Mouse (Mus musculus) cerebellum, adult 2 months (tissue): ENCODE measurements at regions not wholly inside any gene's neighbourhood (a gene's known extent, or its start where the extent isn't known, plus 50 kb on each side); places are given as distances from the start of the nearest gene placed in this dataset.

Experiments
- CTCF ChIP-seq: fragments of 200-500 bp; IDR thresholded peaks from 2 replicates; pipeline ENCODE4 v1.5.1; 2011; ENCODE audit warnings: low read depth, mild to moderate bottlenecking, control low read depth, low read length, moderate library complexity, borderline replicate concordance; ENCODE audit not compliant: insufficient read depth
- POLR2A ChIP-seq: fragments of 200-500 bp; IDR thresholded peaks from 2 replicates; pipeline ENCODE4 v1.6.1; 2011; ENCODE audit warnings: low read length, control low read depth, borderline replicate concordance; ENCODE audit not compliant: insufficient read depth

- TF ChIP-seq POLR2A (no peak), CTCF (no peak)
These were observed 262.9 kb upstream of the Irx2 start for GRCm38 (mm10) chr13:72365534-72366271.
